Mouse (Mus musculus) myocyte (in vitro differentiated cells): ENCODE data around the gene Insr. TPM values are rescaled to one million over a fixed set of nuclear protein-coding genes. Genes with fewer than 3 reads are reported as not detected.
A peak's percentile ranks its signal among the peaks of the same experiment; 100 is the strongest.

Source experiments
- H3K27me3 ChIP-seq: one replicate; pipeline ENCODE4 v1.6.1; 2011; ENCODE audit not compliant: control insufficient read depth, insufficient read depth, insufficient read length
- H3K36me3 ChIP-seq: one replicate; pipeline ENCODE4 v1.6.1; 2011; ENCODE audit not compliant: control insufficient read depth, insufficient read depth
- H3K4me2 ChIP-seq: one replicate; pipeline ENCODE4 v1.6.1; 2011; ENCODE audit warnings: low read depth, control low read depth
- H3K4me3 ChIP-seq: one replicate; pipeline ENCODE4 v1.5.1; 2011; ENCODE audit warnings: mild to moderate bottlenecking, control low read depth, moderate library complexity
- H3K79me2 ChIP-seq: one replicate; pipeline ENCODE4 v1.6.1; 2011; ENCODE audit not compliant: control insufficient read depth, insufficient read depth
- H3ac ChIP-seq: one replicate; pipeline ENCODE4 v1.6.1; 2011; ENCODE audit not compliant: control insufficient read depth, insufficient read length
- CEBPB ChIP-seq: IDR thresholded peaks from 2 replicates; pipeline ENCODE4 v1.6.1; 2011; ENCODE audit warnings: mild to moderate bottlenecking, moderate library complexity; ENCODE audit not compliant: poor library complexity, insufficient read depth, severe bottlenecking
- E2F4 ChIP-seq: IDR thresholded peaks from one replicate; pipeline ENCODE4 v1.6.1; 2011; ENCODE audit warnings: mild to moderate bottlenecking, control low read depth, moderate library complexity; ENCODE audit not compliant: insufficient read depth
- MAX ChIP-seq: IDR thresholded peaks from one replicate; pipeline ENCODE4 v1.6.1; 2011; ENCODE audit warnings: low read depth, mild to moderate bottlenecking, control low read depth
- MYOD1 ChIP-seq, 3 experiments: IDR thresholded peaks; one replicate each; pipeline ENCODE4 v1.6.1; 2011; ENCODE audit warnings: control low read depth in 2 of 3, low read depth in 2 of 3, mild to moderate bottlenecking in 2 of 3, moderate library complexity in 1 of 3; ENCODE audit not compliant: insufficient read length in 2 of 3, control insufficient read depth in 1 of 3
- MYOG ChIP-seq, 3 experiments: IDR thresholded peaks; one replicate each; pipeline ENCODE4 v1.6.1; 2011; ENCODE audit warnings: control low read depth in 2 of 3, low read depth in 2 of 3, mild to moderate bottlenecking in 2 of 3; ENCODE audit not compliant: insufficient read length in 2 of 3, control insufficient read depth in 1 of 3, insufficient read depth in 1 of 3
- POLR2A ChIP-seq: IDR thresholded peaks from one replicate; pipeline ENCODE4 v1.6.1; 2011; ENCODE audit warnings: low read depth, mild to moderate bottlenecking, control low read depth, moderate library complexity; ENCODE audit not compliant: insufficient read length
- POLR2AphosphoS2 ChIP-seq: IDR thresholded peaks from one replicate; pipeline ENCODE4 v1.6.1; 2011; ENCODE audit warnings: low read depth, control low read depth; ENCODE audit not compliant: insufficient read length
- REST ChIP-seq: IDR thresholded peaks from one replicate; pipeline ENCODE4 v1.6.1; 2011; ENCODE audit warnings: mild to moderate bottlenecking, control low read depth, moderate library complexity; ENCODE audit not compliant: insufficient read depth, insufficient read length
- SRF ChIP-seq: IDR thresholded peaks from one replicate; pipeline ENCODE4 v1.6.1; 2011; ENCODE audit warnings: low read depth; ENCODE audit not compliant: control insufficient read depth, insufficient read length
- TCF12 ChIP-seq: IDR thresholded peaks from one replicate; pipeline ENCODE4 v1.6.1; 2011; ENCODE audit warnings: mild to moderate bottlenecking, control low read depth; ENCODE audit not compliant: poor library complexity, insufficient read depth, severe bottlenecking
- TCF3 ChIP-seq: IDR thresholded peaks from one replicate; pipeline ENCODE4 v1.6.1; 2011; ENCODE audit warnings: low read depth, control low read depth; ENCODE audit not compliant: insufficient read length
- USF1 ChIP-seq: IDR thresholded peaks from one replicate; pipeline ENCODE4 v1.6.1; 2011; ENCODE audit warnings: low read depth, mild to moderate bottlenecking, control low read depth, moderate library complexity
- polyA plus RNA-seq: library from polyadenylated mRNA; unstranded; fragments of >200 nt; fragmentation: generic; extraction: Trizol; gene quantifications from one replicate; pipeline ENCODE4 v1.2.1, GENCODE M21; 2012; ENCODE audit warnings: missing spikeins

Insr gene
- polyA plus RNA-seq, 1 experiment: 4.6 TPM

DNA sequence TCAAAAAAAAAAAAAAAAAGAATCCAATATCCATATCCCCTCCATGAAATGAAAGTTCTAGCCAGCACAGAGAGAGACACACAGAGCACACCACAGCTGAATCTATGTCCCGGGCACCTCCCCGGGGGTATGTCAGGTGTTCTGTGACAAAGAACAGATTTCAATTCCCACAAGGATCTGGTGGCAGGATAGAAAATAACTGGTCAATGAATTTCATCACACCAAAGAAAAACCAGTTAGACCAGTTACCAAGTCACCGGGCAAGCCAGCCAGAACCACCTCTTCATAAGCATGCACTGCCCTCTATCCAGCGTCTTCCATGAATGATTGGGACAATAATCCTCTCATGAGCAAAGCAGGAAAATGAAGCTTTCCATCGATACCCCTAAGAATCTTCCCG lies 26.8 kb downstream of the Insr start:
- Histone ChIP-seq H3K27me3 (no peaks in the 10 kb centered on the region), H3ac (no peak overlapping the region), H3K4me3 (no peak overlapping the region), H3K4me2 (no peak overlapping the region), H3K36me3 (no peaks in the 10 kb centered on the region), H3K79me2 (peaks cover 3% of the 10 kb centered on the region)
- TF ChIP-seq CEBPB (no peak), USF1 (no peak), TCF3 (no peak), MYOD1 (IDR thresholded peaks at IDR 0.05; ENCODE audit: control insufficient read depth in 1 of 3, insufficient read length in 2 of 3, low read depth in 2 of 3) (no peak), SRF (no peak), REST (no peak), MYOG (IDR thresholded peaks at IDR 0.05; ENCODE audit: control insufficient read depth in 1 of 3, insufficient read depth in 1 of 3, insufficient read length in 2 of 3, low read depth in 2 of 3) (no peak), E2F4 (no peak), MAX (no peak), TCF12 (no peak), POLR2A (no peak), POLR2AphosphoS2 (no peak)

DNA sequence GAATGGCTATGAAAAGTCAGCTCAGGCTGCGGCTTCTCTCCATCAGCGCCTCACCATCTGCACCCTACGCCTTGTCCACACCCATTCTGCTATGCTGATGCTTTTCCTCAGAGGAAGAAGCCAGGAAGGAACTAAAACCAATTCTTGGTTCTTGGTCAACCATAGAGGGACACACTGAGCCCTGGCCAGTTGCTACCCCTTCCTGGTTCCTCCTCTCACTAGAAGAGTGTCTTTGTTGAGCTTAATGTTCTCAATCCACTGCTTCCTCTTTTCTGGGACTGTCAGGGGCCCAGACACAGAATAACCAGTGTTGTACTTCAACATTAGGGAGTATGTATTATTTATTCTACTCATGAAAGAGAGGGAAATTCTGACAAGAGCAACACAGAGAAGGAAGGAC lies 28.3 kb downstream of the Insr start:
- H3K4me3 ChIP-seq: no peak overlapping the region
- peaks cover 3% of the 10 kb centered on the region for H3K79me2 ChIP-seq
- H3ac ChIP-seq: no peak overlapping the region
- H3K27me3 ChIP-seq: no peaks in the 10 kb centered on the region
- no peak for TF ChIP-seq POLR2AphosphoS2
- TF ChIP-seq CEBPB: no peak
- no peak for TF ChIP-seq MYOD1 (IDR thresholded peaks at IDR 0.05; ENCODE audit: control insufficient read depth in 1 of 3, insufficient read length in 2 of 3, low read depth in 2 of 3)
- no peak for TF ChIP-seq REST
- TF ChIP-seq SRF: no peak
- TF ChIP-seq POLR2A: no peak
- TF ChIP-seq MYOG (IDR thresholded peaks at IDR 0.05; ENCODE audit: control insufficient read depth in 1 of 3, insufficient read depth in 1 of 3, insufficient read length in 2 of 3, low read depth in 2 of 3): no peak
- TF ChIP-seq TCF3: no peak
- no peak for TF ChIP-seq USF1
- no peak overlapping the region for H3K4me2 ChIP-seq
- H3K36me3 ChIP-seq: no peaks in the 10 kb centered on the region

DNA sequence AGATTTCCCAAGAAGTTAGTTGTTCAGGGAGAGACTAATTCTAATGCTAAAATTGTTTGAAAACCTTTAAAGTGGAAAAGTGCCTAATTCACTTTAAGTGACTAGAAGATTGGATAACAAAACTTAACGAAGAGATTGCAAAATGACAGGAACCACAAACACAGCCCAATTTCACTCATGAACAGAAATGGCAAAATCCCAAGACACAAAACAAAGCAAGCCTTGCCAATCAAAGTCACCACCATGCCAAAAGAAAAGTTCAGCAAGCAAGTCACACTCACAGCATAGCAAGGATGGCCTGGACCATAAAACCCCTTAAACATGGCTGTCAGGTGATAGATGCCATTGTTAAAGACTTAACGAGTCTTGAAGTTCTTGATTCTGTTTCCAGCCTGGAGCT lies 29.5 kb downstream of the Insr start:
- Histone ChIP-seq H3K4me3 (no peak overlapping the region), H3K4me2 (no peak overlapping the region), H3K36me3 (no peaks in the 10 kb centered on the region), H3ac (no peak overlapping the region), H3K27me3 (no peaks in the 10 kb centered on the region), H3K79me2 (peaks cover 3% of the 10 kb centered on the region)
- TF ChIP-seq TCF3 (no peak), REST (no peak), USF1 (no peak), MYOG (IDR thresholded peaks at IDR 0.05; ENCODE audit: control insufficient read depth in 1 of 3, insufficient read depth in 1 of 3, insufficient read length in 2 of 3, low read depth in 2 of 3) (no peak), POLR2AphosphoS2 (no peak), MAX (no peak), POLR2A (no peak), CEBPB (no peak), SRF (no peak), MYOD1 (IDR thresholded peaks at IDR 0.05; ENCODE audit: control insufficient read depth in 1 of 3, insufficient read length in 2 of 3, low read depth in 2 of 3) (no peak), E2F4 (no peak), TCF12 (no peak)

DNA sequence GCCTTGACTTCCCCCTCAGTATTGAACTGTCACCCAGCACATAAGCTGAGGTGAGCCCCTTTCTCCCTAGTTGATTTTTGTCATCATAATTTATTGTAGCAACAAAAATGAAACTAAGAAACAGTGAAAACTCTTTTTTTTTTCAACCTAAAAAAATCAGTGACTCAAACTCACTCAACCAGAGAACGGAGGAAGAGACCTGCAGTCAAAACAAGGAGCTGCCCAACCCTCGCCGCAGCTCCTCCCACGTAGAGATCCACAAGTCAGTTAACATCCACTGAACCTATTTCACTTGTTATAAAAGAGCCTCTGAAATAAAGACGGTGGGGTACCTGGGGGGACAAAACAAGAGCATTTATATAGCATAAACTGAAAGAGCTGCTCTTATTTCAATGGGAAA lies 30.7 kb downstream of the Insr start:
- Histone ChIP-seq H3K36me3 (no peaks in the 10 kb centered on the region), H3ac (no peak overlapping the region), H3K79me2 (peaks cover 3% of the 10 kb centered on the region), H3K27me3 (no peaks in the 10 kb centered on the region), H3K4me3 (no peak overlapping the region), H3K4me2 (no peak overlapping the region)
- TF ChIP-seq POLR2AphosphoS2: no peak
- TF ChIP-seq CEBPB: no peak
- TF ChIP-seq MYOD1 (IDR thresholded peaks at IDR 0.05; ENCODE audit: control insufficient read depth in 1 of 3, insufficient read length in 2 of 3, low read depth in 2 of 3): no peak
- no peak for TF ChIP-seq SRF
- TF ChIP-seq TCF12: no peak
- TF ChIP-seq MYOG (IDR thresholded peaks at IDR 0.05; ENCODE audit: control insufficient read depth in 1 of 3, insufficient read depth in 1 of 3, insufficient read length in 2 of 3, low read depth in 2 of 3): no peak
- no peak for TF ChIP-seq TCF3
- TF ChIP-seq POLR2A: no peak
- no peak for TF ChIP-seq E2F4
- TF ChIP-seq MAX: no peak
- TF ChIP-seq REST: no peak
- no peak for TF ChIP-seq USF1

DNA sequence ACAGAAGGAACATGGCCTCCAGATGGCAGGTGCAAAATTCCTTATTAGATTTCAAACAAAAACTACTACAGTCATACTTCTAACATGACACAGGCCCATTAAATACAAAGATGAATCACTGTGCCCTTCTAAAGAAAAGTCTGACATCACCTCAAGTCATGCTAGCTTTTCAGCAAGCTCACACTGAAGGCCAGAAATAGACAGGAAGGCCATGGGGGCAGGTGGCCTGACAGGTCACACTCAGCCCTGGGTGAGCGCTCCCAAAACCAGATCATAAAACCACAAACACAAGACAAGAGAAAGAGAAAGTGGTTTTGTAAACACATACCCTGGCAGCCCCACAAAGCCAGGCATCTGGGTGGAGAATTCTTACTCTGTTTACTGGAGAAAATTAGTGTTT lies 32.3 kb downstream of the Insr start:
- Histone ChIP-seq H3K4me2 (peak overlapping the region; percentile 53), H3K4me3 (no peak overlapping the region)

More for the DNA sequence above, 32.3 kb downstream of the Insr start:
- Histone ChIP-seq H3K79me2 (peaks cover 3% of the 10 kb centered on the region), H3K27me3 (no peaks in the 10 kb centered on the region), H3K36me3 (no peaks in the 10 kb centered on the region), H3ac (no peak overlapping the region)
- TF ChIP-seq SRF (no peak), TCF12 (peak; percentile 16), E2F4 (no peak), MAX (no peak), POLR2A (no peak), TCF3 (no peak), POLR2AphosphoS2 (no peak), USF1 (no peak), CEBPB (no peak), MYOG (IDR thresholded peaks at IDR 0.05; ENCODE audit: control insufficient read depth in 1 of 3, insufficient read depth in 1 of 3, insufficient read length in 2 of 3, low read depth in 2 of 3) (peak in 2 of 3 experiments; percentile 58 to 82), MYOD1 (IDR thresholded peaks at IDR 0.05; ENCODE audit: control insufficient read depth in 1 of 3, insufficient read length in 2 of 3, low read depth in 2 of 3) (peak in 2 of 3 experiments; percentile 75 to 80), REST (no peak)
